Mouse (Mus musculus): Measurements from ENCODE around the gene Fbxw22.
"Not testable (repeated sequence)": the region's sequence is repeated elsewhere in the genome, so short reads cannot be mapped to it uniquely, and the experiment has no call there.

Gene Fbxw22

DNA sequence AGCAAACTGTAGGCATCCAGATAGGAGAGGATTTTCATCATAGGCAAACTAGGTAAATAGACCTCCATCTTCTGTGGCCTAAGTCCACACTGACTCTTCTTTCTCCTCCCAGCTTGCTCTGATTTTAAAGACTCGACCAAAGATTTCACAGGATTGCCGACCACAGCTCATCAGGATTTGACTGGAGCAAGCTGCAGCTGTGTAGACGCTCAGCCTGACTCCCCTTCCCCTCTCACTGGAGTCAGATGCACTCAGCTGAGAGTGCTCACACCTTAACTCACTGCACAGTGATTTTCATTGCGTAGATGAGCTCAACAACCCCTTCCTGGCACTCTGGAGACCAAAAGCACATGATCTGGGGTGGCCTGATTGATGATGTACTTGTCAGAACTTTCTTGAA is at the start of gene Fbxw22:
TSS of gene Fbxw22 (minus strand) at position 101 of the 400 bp plus-strand sequence.
- DNase-seq, result not testable (repeated sequence)

DNA sequence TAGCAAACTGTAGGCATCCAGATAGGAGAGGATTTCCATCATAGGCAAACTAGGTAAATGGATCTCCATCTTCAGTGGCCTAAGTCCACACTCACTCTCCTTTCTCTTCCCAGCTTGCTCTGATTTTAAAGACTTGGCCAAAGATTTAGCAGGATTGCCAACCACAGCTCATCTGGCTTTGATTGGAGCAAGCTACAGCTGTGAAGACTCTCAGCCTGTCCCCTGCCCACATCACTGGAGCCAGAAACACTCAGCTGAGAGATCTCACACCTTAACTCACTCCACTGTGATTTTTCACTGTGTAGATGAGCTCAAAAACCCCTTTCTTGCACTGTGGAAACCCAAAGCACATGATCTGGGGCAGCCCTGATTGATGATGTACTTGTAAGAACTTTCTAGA is 44.9 kb upstream of the Fbxw22 start, which contains the start of gene Fbxw16:
TSS of gene Fbxw16 (minus strand) at position 101 of the 400 bp plus-strand sequence.
- DNase-seq, result no peak

DNA sequence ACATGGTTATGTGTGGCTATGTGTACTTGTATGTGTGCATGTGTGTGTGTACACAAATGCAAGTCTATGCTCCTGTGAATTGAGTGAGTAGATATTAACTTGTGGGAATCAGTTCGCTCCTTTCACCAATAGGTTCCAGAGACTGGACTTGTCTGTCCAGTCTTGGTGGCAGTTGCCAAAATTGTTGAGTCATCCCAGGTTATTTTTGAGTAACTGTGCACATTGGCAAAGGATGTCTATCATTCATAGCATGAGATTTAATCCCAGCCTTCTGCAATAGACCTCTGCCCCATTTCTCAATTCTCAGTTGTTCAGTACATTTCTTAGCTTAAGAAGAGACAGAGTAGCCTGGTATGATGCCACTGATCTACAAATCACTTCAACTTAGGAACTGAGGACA is 28.9 kb upstream of the Fbxw22 start:
- no peak for DNase-seq

DNA sequence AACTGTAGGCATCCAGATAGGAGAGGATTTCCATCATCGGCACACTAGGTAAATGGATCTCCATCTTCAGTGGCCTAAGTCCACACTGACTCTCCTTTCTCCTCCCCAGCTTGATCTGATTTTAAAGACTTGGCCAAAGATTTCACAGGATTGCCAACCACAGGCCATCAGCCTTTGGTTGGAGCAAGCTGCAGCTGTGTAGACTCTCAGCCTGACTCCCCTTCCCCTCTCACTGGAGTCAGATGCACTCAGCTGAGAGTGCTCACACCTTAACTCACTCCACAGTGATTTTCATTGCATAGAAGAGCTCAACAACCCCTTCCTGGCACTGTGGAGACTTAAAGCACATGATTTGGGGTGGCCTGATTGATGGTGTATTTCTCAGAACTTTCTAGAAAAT is 64.5 kb downstream of the Fbxw22 start, which contains the start of gene Fbxw28:
TSS of gene Fbxw28 (minus strand) at position 101 of the 400 bp plus-strand sequence.
- not testable (repeated sequence) for DNase-seq

Data from cerebellum, adult 8-10 months (tissue).